Comparison of ENCODE assay signal across 42 mouse cellular contexts in the genomic region with DNA sequence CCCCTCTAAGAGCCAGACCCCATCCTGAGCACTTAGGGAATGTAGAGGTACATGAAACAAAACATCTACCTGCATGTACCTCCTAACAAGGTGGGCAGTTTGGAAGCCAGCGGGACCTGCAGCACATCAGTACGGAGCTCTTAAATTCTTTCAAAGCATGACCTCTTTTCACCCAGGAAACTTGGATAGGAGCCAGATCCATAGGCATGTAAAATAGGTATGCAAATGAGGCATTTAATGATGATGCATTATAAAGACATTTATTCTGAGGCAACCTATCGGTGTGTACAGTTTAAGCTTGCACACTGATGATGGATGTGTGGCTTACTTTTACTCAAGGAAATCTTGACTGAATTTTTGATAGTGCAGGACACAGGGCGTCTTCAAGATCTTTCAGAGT. TPM values are rescaled to one million over a fixed set of nuclear protein-coding genes. Genes with fewer than 3 reads are reported as not detected.
"Had no signal": no experiment of that assay in that cellular context is flagged by ENCODE, and none has a peak within 500 bp of the region (broad histone marks: within the 10 kb centered on the region; RNA-seq: fewer than 3 reads in every experiment).

No protein-coding gene starts in this region.

- ATAC-seq: hindbrain, embryonic 16.5 days; hindbrain, postnatal 0 days; inflammation-experienced regulatory T-cells, adult 6 months; intestine, embryonic 15.5 days; intestine, embryonic 16.5 days; intestine, postnatal 0 days had no signal

- H3K36me3 ChIP-seq: heart, embryonic 12.5 days; heart, embryonic 13.5 days; heart, embryonic 15.5 days; hindbrain, embryonic 10.5 days; hindbrain, embryonic 12.5 days; hindbrain, embryonic 13.5 days; hindbrain, embryonic 15.5 days; intestine, embryonic 15.5 days; kidney, embryonic 15.5 days had no signal

- H3K4me2 ChIP-seq: heart, embryonic 12.5 days; heart, embryonic 13.5 days; heart, embryonic 15.5 days; hindbrain, embryonic 12.5 days; hindbrain, embryonic 13.5 days; hindbrain, embryonic 14.5 days; hindbrain, embryonic 15.5 days; intestine, embryonic 15.5 days; kidney, embryonic 15.5 days had no signal

- H3K9me3 ChIP-seq: heart, embryonic 12.5 days; heart, embryonic 13.5 days; heart, embryonic 15.5 days; hindbrain, embryonic 10.5 days; hindbrain, embryonic 12.5 days; hindbrain, embryonic 13.5 days; hindbrain, embryonic 15.5 days; intestine, embryonic 15.5 days; kidney, embryonic 15.5 days had no signal

- H3K27me3 ChIP-seq: heart, embryonic 15.5 days; hindbrain, embryonic 12.5 days; hindbrain, embryonic 13.5 days; hindbrain, embryonic 15.5 days; intestine, embryonic 15.5 days had no signal

- H3K27ac ChIP-seq: heart, embryonic 13.5 days; heart, embryonic 15.5 days; hindbrain, embryonic 10.5 days; hindbrain, embryonic 12.5 days; hindbrain, embryonic 13.5 days; hindbrain, embryonic 14.5 days; hindbrain, embryonic 15.5 days; hindbrain, postnatal 0 days; intestine, embryonic 15.5 days; kidney, embryonic 15.5 days; kidney, postnatal 0 days; layer of hippocampus, adult 2 months; left cerebral cortex, adult 2 months had no signal

- H3K4me3 ChIP-seq: heart, embryonic 12.5 days; heart, embryonic 13.5 days; heart, embryonic 15.5 days; hindbrain, embryonic 10.5 days; hindbrain, embryonic 12.5 days; hindbrain, embryonic 13.5 days; hindbrain, embryonic 15.5 days; intestine, embryonic 15.5 days; kidney, embryonic 15.5 days; layer of hippocampus, adult 2 months; left cerebral cortex, adult 2 months had no signal

- DNase-seq: heart, postnatal 10 days; heart, postnatal 14 days; heart, postnatal 36 days; heart, postnatal 4 days; kidney, adult 11 months; kidney, adult 18-20 months; kidney, adult 2 months; kidney, adult 8-10 months; kidney, adult 9 months; kidney, postnatal 10 days; kidney, postnatal 14 days; kidney, postnatal 25 days; kidney, postnatal 36 days; kidney, postnatal 4 days; layer of hippocampus, adult 9-11 months; layer of hippocampus, postnatal 36 days had no signal

- H3K9ac ChIP-seq: heart, embryonic 12.5 days; heart, embryonic 13.5 days; heart, embryonic 15.5 days; hindbrain, embryonic 12.5 days; hindbrain, embryonic 13.5 days; hindbrain, embryonic 14.5 days; hindbrain, embryonic 15.5 days; intestine, embryonic 15.5 days; kidney, embryonic 15.5 days had no signal

RNA-seq across cellular contexts. Expression of a gene that starts 22.6 kb away (rescaled TPM):
- total RNA-seq: heart, postnatal 14 days; heart, postnatal 25 days; heart, postnatal 36 days; hindbrain, postnatal 0 days; layer of hippocampus, adult 18-20 months; layer of hippocampus, adult 2 months; layer of hippocampus, adult 8-10 months; layer of hippocampus, postnatal 10 days; layer of hippocampus, postnatal 25 days; layer of hippocampus, postnatal 36 days; left cerebral cortex, adult 18-20 months; left cerebral cortex, adult 2 months had no signal
- polyA plus RNA-seq: hindbrain, embryonic 11.5 days; hindbrain, embryonic 14.5 days; kidney, adult 2 months; large intestine, adult 2 months had no signal

RNA-seq across cellular contexts. Expression of a gene that starts 27.2 kb away (rescaled TPM):
- total RNA-seq: layer of hippocampus, adult 18-20 months; left cerebral cortex, adult 18-20 months had no signal
